Mouse (Mus musculus) kidney, postnatal 0 days (tissue): ENCODE measurements at regions not wholly inside any gene's neighbourhood (a gene's known extent, or its start where the extent isn't known, plus 50 kb on each side); places are given as distances from the start of the nearest gene placed in this dataset.

ENCODE experiments used
- ATAC-seq: fragments of 200-750 bp; cut with Nextera tagmentation; replicated peaks from 2 replicates; pipeline ENCODE4 v1.8.0; 2017; ENCODE audit warnings: low read depth, moderate number of reproducible peaks, moderate TSS enrichment, moderate library complexity; ENCODE audit not compliant: low FRiP score
- DNase-seq: peaks from one replicate; pipeline ENCODE4 v3.0.0-alpha.2; 2016; ENCODE audit warnings: low spot score
- H3K27ac ChIP-seq: fragments of 300-500 bp; sonication (generic); 2 replicates; pipeline ENCODE4 v1.5.1; 2014; ENCODE audit warnings: mild to moderate bottlenecking
- H3K27me3 ChIP-seq: fragments of 300-500 bp; sonication (generic); 2 replicates; pipeline ENCODE4 v1.6.1; 2014; ENCODE audit warnings: low read length, mixed read lengths; ENCODE audit not compliant: insufficient read depth
- H3K36me3 ChIP-seq: fragments of 300-500 bp; sonication (generic); 2 replicates; pipeline ENCODE4 v1.6.1; 2014; ENCODE audit warnings: low read length, mixed read lengths; ENCODE audit not compliant: insufficient read depth
- H3K4me1 ChIP-seq: fragments of 300-500 bp; sonication (generic); replicated peaks from 2 replicates; pipeline ENCODE4 v1.6.1; 2014; ENCODE audit warnings: antibody characterized with exemption, low read length, mixed read lengths; ENCODE audit not compliant: insufficient read depth
- H3K4me2 ChIP-seq: fragments of 300-500 bp; sonication (generic); 2 replicates; pipeline ENCODE4 v1.6.1; 2014; ENCODE audit warnings: mild to moderate bottlenecking, low read length, moderate library complexity, mixed read lengths
- H3K4me3 ChIP-seq: fragments of 300-500 bp; sonication (generic); replicated peaks from 2 replicates; pipeline ENCODE4 v1.5.1; 2014; ENCODE audit warnings: low read depth, low read length
- H3K9ac ChIP-seq: fragments of 300-500 bp; sonication (generic); 2 replicates; pipeline ENCODE4 v1.6.1; 2014; ENCODE audit warnings: low read depth, low read length
- H3K9me3 ChIP-seq: fragments of 300-500 bp; sonication (generic); replicated peaks from 2 replicates; pipeline ENCODE4 v1.6.1; 2016; ENCODE audit warnings: low read length, inconsistent platforms, mixed read lengths
- CTCF ChIP-seq: IDR thresholded peaks from 2 replicates; pipeline ENCODE4 v1.5.1; 2016; ENCODE audit warnings: antibody characterized with exemption, low read depth, mild to moderate bottlenecking, moderate library complexity
- WGBS: fragments of 180-500 bp; shearing (Covaris S2); extraction: QIAGEN DNeasy Blood & Tissue Kit; methylation state at CpG from one replicate; pipeline ENCODE4 v1.1.7; 2014; 5-methylcytosine and 5-hydroxymethylcytosine counted together

DNA sequence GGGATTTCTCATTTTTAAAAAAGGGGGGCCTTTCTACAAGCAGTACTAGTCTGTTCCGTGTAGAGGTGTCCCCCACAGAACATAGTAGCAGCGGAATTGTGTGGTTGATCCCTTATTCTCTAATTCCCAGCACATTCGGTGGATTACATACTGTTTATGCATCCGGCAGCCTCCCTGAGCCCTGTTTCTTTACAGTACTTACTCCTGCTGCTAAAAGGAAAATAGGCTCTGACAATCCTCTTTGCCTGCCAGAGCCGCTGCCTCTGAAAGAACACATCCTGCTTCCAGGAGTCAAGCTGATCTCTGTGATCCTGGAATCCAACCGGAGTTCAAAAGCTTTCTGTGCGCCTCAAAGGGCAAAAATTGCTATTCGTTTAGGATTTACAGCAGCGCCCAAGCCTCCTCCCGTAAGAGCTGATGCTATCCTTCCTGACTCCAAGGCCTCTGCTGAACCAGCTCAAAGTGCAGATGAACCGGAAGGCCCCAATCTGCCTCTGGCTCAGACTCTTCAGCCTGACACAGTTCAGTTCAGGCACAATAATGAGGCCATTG, 936.6 kb downstream of the Ndufa4 start:
- H3K4me3 ChIP-seq = no peak overlapping the region
- peak overlapping the region; percentile 15; the same call in 1 of the 2 replicates for H3K4me2 ChIP-seq
- DNase-seq (peak; percentile 72), ATAC-seq (no peak)
- no peaks in the 10 kb centered on the region for H3K9me3 ChIP-seq
- H3K9ac ChIP-seq = no peak overlapping the region
- no peaks in the 10 kb centered on the region for H3K27me3 ChIP-seq
- peak overlapping the region; percentile 60 for H3K27ac ChIP-seq
- WGBS = 15% methylated on average over 11 of the region's 11 CpGs
- no peaks in the 10 kb centered on the region for H3K36me3 ChIP-seq
- H3K4me1 ChIP-seq = no peaks in the 10 kb centered on the region
- TF ChIP-seq CTCF = no peak

DNA sequence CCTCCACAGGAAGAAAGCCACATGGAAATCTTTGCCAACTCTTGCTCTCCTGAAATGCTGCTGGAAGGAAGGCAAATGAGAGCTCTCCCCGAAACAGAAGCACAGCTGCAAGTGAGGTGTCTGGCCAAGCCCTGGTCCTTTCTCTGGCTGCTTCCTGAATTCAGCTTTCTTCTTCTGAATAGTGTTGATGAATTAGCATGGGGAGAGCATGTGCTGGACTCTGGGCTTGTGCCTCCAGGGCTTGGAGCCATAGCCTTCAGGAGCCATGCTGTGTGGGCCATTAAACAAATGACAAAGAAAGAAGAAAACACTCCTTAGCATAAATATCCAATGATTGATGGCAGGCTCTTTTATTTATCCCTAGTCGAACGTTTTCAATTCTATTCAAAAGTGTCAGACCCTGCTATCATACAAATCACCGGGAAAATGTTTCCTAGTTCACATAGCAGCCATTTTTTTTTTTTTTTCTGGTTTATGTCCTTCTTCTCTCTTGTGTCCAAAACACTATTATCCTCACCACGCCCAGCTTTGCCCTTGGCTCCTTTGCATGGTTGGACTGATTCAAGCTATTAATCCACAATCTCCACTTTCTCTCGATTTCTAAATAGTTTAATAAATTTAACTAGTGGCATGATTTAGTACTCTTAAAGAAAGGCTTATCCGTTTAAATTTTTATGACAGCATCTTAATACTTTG, 937.3 kb downstream of the Ndufa4 start:
- 33% methylated on average over 7 of the region's 7 CpGs for whole genome bisulfite sequencing
- H3K27ac ChIP-seq = no peak overlapping the region

DNA sequence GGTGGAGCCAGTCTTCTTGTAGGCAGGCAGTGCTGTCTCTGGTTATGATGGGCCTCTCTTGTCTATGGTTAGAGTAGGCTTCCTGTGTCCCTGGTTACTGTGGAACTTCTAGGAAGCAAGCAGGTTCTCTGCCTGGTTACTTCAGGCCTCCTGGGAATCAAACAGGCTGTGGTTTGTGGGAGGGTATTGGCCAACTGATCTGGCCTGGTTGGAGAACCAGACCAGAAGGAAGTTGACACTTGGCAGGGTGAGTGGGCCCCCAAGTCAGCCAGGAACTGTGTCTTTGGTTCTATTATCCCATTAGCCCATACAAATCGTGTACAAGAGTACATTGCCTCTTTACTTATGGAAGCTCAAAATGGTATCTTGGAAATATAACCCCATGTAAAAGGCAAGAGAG, 963.8 kb downstream of the Ndufa4 start:
- TF ChIP-seq CTCF = no peak
- no peak for DNase-seq
- Histone ChIP-seq H3K27me3 (no peaks in the 10 kb centered on the region), H3K36me3 (no peaks in the 10 kb centered on the region), H3K9ac (no peak overlapping the region), H3K9me3 (no peaks in the 10 kb centered on the region), H3K4me3 (no peak overlapping the region), H3K4me1 (no peaks in the 10 kb centered on the region), H3K4me2 (no peak overlapping the region), H3K27ac (no peak overlapping the region)
- ATAC-seq = no peak
- WGBS = 72% methylated on average over 1 of the region's 1 CpGs

More for the DNA sequence above, 937.3 kb downstream of the Ndufa4 start:
- no peak for ATAC-seq
- Histone ChIP-seq H3K4me3 (no peak overlapping the region), H3K9ac (no peak overlapping the region), H3K36me3 (no peaks in the 10 kb centered on the region), H3K27me3 (no peaks in the 10 kb centered on the region), H3K9me3 (no peaks in the 10 kb centered on the region), H3K4me2 (no peak overlapping the region), H3K4me1 (no peaks in the 10 kb centered on the region)
- peak; percentile 22 for DNase-seq
- no peak for TF ChIP-seq CTCF

DNA sequence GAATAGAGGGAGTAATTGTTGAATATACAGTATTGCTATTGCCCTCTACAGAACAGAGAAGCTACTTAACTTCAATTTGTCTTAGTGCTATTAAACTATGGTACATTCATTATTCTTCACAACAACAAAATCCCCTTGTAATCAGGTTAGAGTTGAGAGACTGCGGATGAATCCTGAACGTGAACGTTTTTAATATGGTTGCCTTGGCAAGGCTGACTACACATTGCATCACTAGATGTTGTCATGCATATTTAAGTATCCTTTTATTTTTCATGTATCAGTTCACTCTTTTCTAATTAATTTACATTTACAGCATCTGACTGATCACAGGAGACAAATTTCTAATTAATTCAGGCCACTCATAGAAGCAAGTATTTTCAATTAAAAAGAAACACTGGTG, 965.8 kb downstream of the Ndufa4 start:
- 89% methylated on average over 3 of the region's 3 CpGs for WGBS
- H3K4me1 ChIP-seq = no peaks in the 10 kb centered on the region
- H3K9ac ChIP-seq = no peak overlapping the region
- H3K4me3 ChIP-seq = no peak overlapping the region
- H3K27me3 ChIP-seq = no peaks in the 10 kb centered on the region
- DNase-seq = no peak
- TF ChIP-seq CTCF = no peak
- H3K36me3 ChIP-seq = no peaks in the 10 kb centered on the region
- no peak for ATAC-seq
- no peak overlapping the region for H3K4me2 ChIP-seq
- H3K27ac ChIP-seq = no peak overlapping the region
- H3K9me3 ChIP-seq = no peaks in the 10 kb centered on the region
